Mouse (Mus musculus) urinary bladder, postnatal 36 days (tissue): ENCODE results near the gene Pds5a.

Source experiments
- DNase-seq, 2 experiments: peaks; one replicate each; pipeline ENCODE4 v3.0.0; 2022; ENCODE audit warnings: low spot score in 2 of 2, mixed read lengths in 1 of 2

Gene Pds5a

DNA sequence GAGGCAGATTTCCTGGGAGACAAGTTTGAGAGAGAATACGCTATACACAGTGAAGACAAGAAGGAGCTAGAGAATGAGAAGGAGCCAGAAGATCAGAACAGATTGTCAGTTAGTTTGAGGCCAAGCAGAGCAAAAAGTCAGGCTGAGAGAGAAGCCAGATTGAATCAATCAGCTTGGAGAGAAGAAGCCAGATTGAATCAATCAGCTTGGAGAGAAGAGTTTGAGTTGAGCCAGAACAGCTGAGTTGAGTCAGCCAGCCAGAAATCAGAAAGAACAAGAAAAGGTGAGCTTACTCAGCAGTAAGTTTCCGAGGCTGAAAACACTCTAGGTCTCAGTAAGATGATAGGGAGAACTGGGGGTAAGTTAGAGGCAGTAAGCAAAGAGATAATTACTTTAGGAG, 123.2 kb downstream of the Pds5a start:
- no peak for DNase-seq

DNA sequence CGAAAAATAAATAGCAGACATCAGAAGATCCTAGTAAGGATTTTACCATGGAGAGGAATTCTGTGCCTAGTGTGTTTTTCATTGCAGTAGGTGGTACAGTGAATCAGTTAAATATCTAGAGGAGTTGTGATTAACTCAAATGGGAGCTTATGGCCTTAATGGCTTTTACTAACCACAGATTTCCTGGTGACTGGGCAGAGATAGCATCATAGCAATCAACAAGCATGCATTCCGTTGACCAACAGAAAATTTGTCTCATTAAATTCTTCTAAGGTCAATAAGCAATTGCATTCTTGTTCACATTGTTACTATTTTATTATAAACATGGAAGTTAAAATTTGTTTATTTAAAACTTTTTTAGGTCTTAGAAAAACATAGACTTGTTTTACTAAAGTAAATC, 132.6 kb downstream of the Pds5a start:
- DNase-seq: no peak

DNA sequence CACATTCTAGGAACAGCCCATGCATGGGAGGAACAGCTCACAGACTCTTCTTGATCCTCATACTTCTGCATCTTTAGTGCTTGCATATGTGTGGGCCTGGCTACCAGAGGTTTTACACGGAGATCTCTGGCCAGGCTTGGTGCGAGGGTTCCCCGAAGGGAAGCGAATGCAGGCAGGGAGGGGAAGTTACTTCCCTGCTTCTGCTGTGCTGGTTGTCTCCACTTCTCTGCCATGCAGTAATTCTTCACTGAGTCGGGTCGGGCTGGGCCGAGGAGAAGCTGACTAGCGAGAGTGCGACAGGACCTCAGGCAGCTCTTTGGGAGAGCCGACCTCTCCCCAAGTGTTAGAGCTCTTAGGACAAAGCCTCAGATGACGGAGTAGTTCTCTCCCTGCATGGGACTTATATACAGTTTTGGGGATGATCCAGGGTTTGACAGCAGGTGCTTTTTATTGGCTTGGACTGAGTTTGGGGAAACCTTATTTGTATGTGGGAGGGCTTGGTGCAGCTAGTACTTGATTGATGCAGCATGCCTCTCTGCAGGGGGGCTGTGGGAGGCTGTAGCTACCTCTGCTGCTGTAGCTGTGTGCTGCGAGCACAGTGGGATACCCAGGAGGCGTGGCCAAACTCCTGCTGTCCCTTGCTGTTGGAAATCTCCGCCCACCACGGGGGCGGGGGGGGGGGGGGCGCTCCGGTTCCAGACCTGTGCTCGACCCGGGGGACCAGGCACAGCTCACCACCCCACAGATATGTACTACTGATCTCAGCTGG, 136.8 kb downstream of the Pds5a start:
- no peak for DNase-seq

DNA sequence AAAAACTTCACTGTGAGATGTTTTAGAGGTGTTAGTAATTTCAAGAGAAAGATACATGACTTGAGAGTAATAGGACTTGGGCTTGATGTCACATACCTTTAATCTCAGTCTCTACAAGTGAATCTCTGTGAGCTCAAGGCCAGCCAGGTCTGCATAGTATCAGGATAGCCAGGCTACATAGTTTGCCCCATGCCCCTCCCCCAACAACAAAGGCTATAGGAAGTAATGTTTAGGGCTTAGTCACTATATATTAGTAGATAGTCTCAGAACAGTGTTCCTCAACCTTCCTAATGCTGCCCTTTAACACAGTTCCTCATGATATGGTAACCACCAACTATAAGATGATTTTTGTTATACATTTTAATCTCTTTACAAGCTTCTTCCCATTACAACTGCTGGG, 141.0 kb downstream of the Pds5a start:
- no peak for DNase-seq
